Mouse (Mus musculus): ENCODE data around the gene Gm7247.
"Not testable (repeated sequence)": the region's sequence is repeated elsewhere in the genome, so short reads cannot be mapped to it uniquely, and the experiment has no call there.

The Gm7247 gene

GRCm38 (mm10) chr14:51497958-51498357 is 136.4 kb downstream of the Gm7247 start:
- DNase-seq: no peak

- DNase-seq: no peak
Measured at GRCm38 (mm10) chr14:51499707-51500275, 138.2 kb downstream of the Gm7247 start.

GRCm38 (mm10) chr14:51500461-51500860 is 138.9 kb downstream of the Gm7247 start:
- no peak for DNase-seq

- no peak for DNase-seq
Measured at GRCm38 (mm10) chr14:51507416-51507815, 145.9 kb downstream of the Gm7247 start.

GRCm38 (mm10) chr14:51552490-51552889 is 190.9 kb downstream of the Gm7247 start, which contains the start of gene Gm5622:
Gm5622 (plus strand) TSS chr14:51552790.
- no peak for DNase-seq

GRCm38 (mm10) chr14:51573963-51574362 is 212.4 kb downstream of the Gm7247 start, which contains the start of gene Gm17175:
Gm17175 (minus strand) TSS chr14:51574063.
- DNase-seq: not testable (repeated sequence)

- not testable (repeated sequence) for DNase-seq
Measured at GRCm38 (mm10) chr14:51592039-51592438, 230.5 kb downstream of the Gm7247 start, which contains the start of gene Gm17174. Gm17174 (minus strand) TSS chr14:51592139.

- no peak for DNase-seq
Measured at GRCm38 (mm10) chr14:51611210-51611609, 249.7 kb downstream of the Gm7247 start, which contains the start of gene Gm17078. Gm17078 (minus strand) TSS chr14:51611310.

All from kidney, adult 18-20 months (tissue).